8 mouse cellular contexts compared by ENCODE assay signal in genomic region chr7:16018016-16018810, GRCm38 (mm10). TPM values are rescaled to one million over a fixed set of nuclear protein-coding genes. Genes with fewer than 3 reads are reported as not detected.
DNase-seq lines count a peak whose midpoint lies in the region; ATAC-seq and TF ChIP-seq lines count a peak whose summit lies in the region.

No protein-coding gene starts in this region.

- no peak for TF ChIP-seq CTCF in intestine, postnatal 0 days (IDR thresholded peaks at IDR 0.05; ENCODE audit: low read depth)

- peak; percentile 48; the same call in 1 of the 2 replicates for ATAC-seq in intestine, postnatal 0 days

- no peak overlapping the region for H3K4me2 ChIP-seq in intestine, postnatal 0 days (replicated peaks; ENCODE audit: low read depth)

- peak; percentile 67 to 75 for DNase-seq in B cell, adult 2 months
- DNase-seq in adipocyte (ENCODE audit: low spot score): peak; percentile 37
- DNase-seq in lung, postnatal 14 days: peak; percentile 65
- DNase-seq in thymus, postnatal 0 days (ENCODE audit: low spot score): peak; percentile 43
- DNase-seq in ovary, adult 18-20 months (ENCODE audit: low spot score): no peak
- no peak for DNase-seq in embryo, embryonic 11 days
- no peak for DNase-seq in left cerebral cortex, adult 18-20 months (ENCODE audit: low spot score in 2 of 2)

- WGBS in intestine, postnatal 0 days: 59% methylated on average over 9 of the region's 9 CpGs

- no peaks in the 10 kb centered on the region for H3K27me3 ChIP-seq in intestine, postnatal 0 days (replicated peaks; ENCODE audit: control insufficient read depth, insufficient read depth, low read length)

- no peak overlapping the region for H3K27ac ChIP-seq in intestine, postnatal 0 days (ENCODE audit: low read depth, low read length)

- no peak overlapping the region for H3K9ac ChIP-seq in intestine, postnatal 0 days (ENCODE audit: low read depth, low read length)

- no peak overlapping the region for H3K4me3 ChIP-seq in intestine, postnatal 0 days (ENCODE audit: low read depth, low read length)

- no peaks in the 10 kb centered on the region; the same call in 1 of the 2 replicates for H3K36me3 ChIP-seq in intestine, postnatal 0 days (ENCODE audit: control insufficient read depth, insufficient read depth)

- no peaks in the 10 kb centered on the region for H3K4me1 ChIP-seq in intestine, postnatal 0 days (replicated peaks; ENCODE audit: control insufficient read depth, insufficient read depth, low read length)

- H3K9me3 ChIP-seq in intestine, postnatal 0 days (ENCODE audit: control insufficient read depth): no peaks in the 10 kb centered on the region

RNA-seq across cellular contexts. Expression of gene Bicra, which starts 29.5 kb away (rescaled TPM):
- 1.6 and 1.7 TPM in 2 replicates for polyA plus RNA-seq in intestine, postnatal 0 days (2015; fragmentation: Nextera tagmentation; extraction: Ambion mirVana)
- 2.9 and 4.9 TPM in 2 replicates for polyA plus RNA-seq in thymus, postnatal 0 days (2015; fragmentation: Nextera tagmentation; extraction: Ambion mirVana)
- total RNA-seq in left cerebral cortex, adult 18-20 months (2021): 10 to 100 TPM; 11.8 to 13.9 TPM

RNA-seq across cellular contexts. Expression of gene Zfp541, which starts 43.4 kb away (rescaled TPM):
- 0.14 TPM in 1 of 2 replicates, not detected in the other for polyA plus RNA-seq in intestine, postnatal 0 days (2015; fragmentation: Nextera tagmentation; extraction: Ambion mirVana)
- polyA plus RNA-seq in thymus, postnatal 0 days (2015; fragmentation: Nextera tagmentation; extraction: Ambion mirVana): 0.13 and 0.36 TPM in 2 replicates
- total RNA-seq in left cerebral cortex, adult 18-20 months (2021): under 1 TPM; 0.66 to 0.70 TPM

RNA-seq across cellular contexts. Expression of gene Ehd2, which starts 50.8 kb away (rescaled TPM):
- polyA plus RNA-seq in intestine, postnatal 0 days (2015; fragmentation: Nextera tagmentation; extraction: Ambion mirVana): 29.3 and 30.9 TPM in 2 replicates
- 5.1 and 6.5 TPM in 2 replicates for polyA plus RNA-seq in thymus, postnatal 0 days (2015; fragmentation: Nextera tagmentation; extraction: Ambion mirVana)
- total RNA-seq in left cerebral cortex, adult 18-20 months (2021): 1 to 10 TPM; 4.5 to 6.1 TPM

Comparison
In these comparisons a context has a peak if more than half of its experiments do, and no peak if none do; other contexts are left out.
1. DNase-seq: peak in B cell, adult 2 months (2 of 2), adipocyte (single experiment), lung, postnatal 14 days (single experiment) and thymus, postnatal 0 days (single experiment); none in ovary, adult 18-20 months (single experiment), embryo, embryonic 11 days (single experiment) and left cerebral cortex, adult 18-20 months (0 of 2).